Mouse (Mus musculus) myocyte (in vitro differentiated cells): Measurements from ENCODE around the gene Tmem53.
"Not testable (repeated sequence)": the region's sequence is repeated elsewhere in the genome, so short reads cannot be mapped to it uniquely, and the experiment has no call there.

Source experiments
- CEBPB ChIP-seq: IDR thresholded peaks from 2 replicates; pipeline ENCODE4 v1.6.1; 2011; ENCODE audit warnings: mild to moderate bottlenecking, moderate library complexity; ENCODE audit not compliant: poor library complexity, insufficient read depth, severe bottlenecking
- E2F4 ChIP-seq: IDR thresholded peaks from one replicate; pipeline ENCODE4 v1.6.1; 2011; ENCODE audit warnings: mild to moderate bottlenecking, control low read depth, moderate library complexity; ENCODE audit not compliant: insufficient read depth
- MAX ChIP-seq: IDR thresholded peaks from one replicate; pipeline ENCODE4 v1.6.1; 2011; ENCODE audit warnings: low read depth, mild to moderate bottlenecking, control low read depth
- MYOG ChIP-seq, 3 experiments: IDR thresholded peaks; one replicate each; pipeline ENCODE4 v1.6.1; 2011; ENCODE audit warnings: control low read depth in 2 of 3, low read depth in 2 of 3, mild to moderate bottlenecking in 2 of 3; ENCODE audit not compliant: insufficient read length in 2 of 3, control insufficient read depth in 1 of 3, insufficient read depth in 1 of 3
- POLR2A ChIP-seq: IDR thresholded peaks from one replicate; pipeline ENCODE4 v1.6.1; 2011; ENCODE audit warnings: low read depth, mild to moderate bottlenecking, control low read depth, moderate library complexity; ENCODE audit not compliant: insufficient read length
- POLR2AphosphoS2 ChIP-seq: IDR thresholded peaks from one replicate; pipeline ENCODE4 v1.6.1; 2011; ENCODE audit warnings: low read depth, control low read depth; ENCODE audit not compliant: insufficient read length
- REST ChIP-seq: IDR thresholded peaks from one replicate; pipeline ENCODE4 v1.6.1; 2011; ENCODE audit warnings: mild to moderate bottlenecking, control low read depth, moderate library complexity; ENCODE audit not compliant: insufficient read depth, insufficient read length
- SRF ChIP-seq: IDR thresholded peaks from one replicate; pipeline ENCODE4 v1.6.1; 2011; ENCODE audit warnings: low read depth; ENCODE audit not compliant: control insufficient read depth, insufficient read length
- TCF3 ChIP-seq: IDR thresholded peaks from one replicate; pipeline ENCODE4 v1.6.1; 2011; ENCODE audit warnings: low read depth, control low read depth; ENCODE audit not compliant: insufficient read length
- USF1 ChIP-seq: IDR thresholded peaks from one replicate; pipeline ENCODE4 v1.6.1; 2011; ENCODE audit warnings: low read depth, mild to moderate bottlenecking, control low read depth, moderate library complexity

GRCm38 (mm10) chr4:117259909-117260308 is 8.2 kb downstream of the Tmem53 start:
- TF ChIP-seq SRF; POLR2AphosphoS2; TCF3; POLR2A; MYOG (IDR thresholded peaks at IDR 0.05; ENCODE audit: control insufficient read depth in 1 of 3, insufficient read depth in 1 of 3, insufficient read length in 2 of 3, low read depth in 2 of 3); CEBPB; REST; USF1; E2F4; MAX: not testable (repeated sequence)
